Mouse (Mus musculus) hindbrain, embryonic 10.5 days (tissue): ENCODE results near the gene AI464131. TPM values are rescaled to one million over a fixed set of nuclear protein-coding genes. Genes with fewer than 3 reads are reported as not detected.

Source experiments
- DNase-seq: peaks from one replicate; pipeline ENCODE4 v3.0.0-alpha.2; 2017; ENCODE audit warnings: low spot score
- H3K27ac ChIP-seq: fragments of 300-500 bp; sonication (generic); 2 replicates; pipeline ENCODE4 v1.5.1; 2016; ENCODE audit warnings: mild to moderate bottlenecking, moderate library complexity
- H3K27me3 ChIP-seq: fragments of 300-500 bp; sonication (generic); 2 replicates; pipeline ENCODE4 v1.6.1; 2016; ENCODE audit warnings: mild to moderate bottlenecking; ENCODE audit not compliant: poor library complexity, insufficient read depth, severe bottlenecking
- H3K36me3 ChIP-seq: fragments of 300-500 bp; sonication (generic); 2 replicates; pipeline ENCODE4 v1.6.1; 2016; ENCODE audit warnings: mild to moderate bottlenecking, moderate library complexity
- H3K4me1 ChIP-seq: fragments of 300-500 bp; sonication (generic); replicated peaks from 2 replicates; pipeline ENCODE4 v1.6.1; 2016; ENCODE audit warnings: mild to moderate bottlenecking
- H3K4me3 ChIP-seq: fragments of 300-500 bp; sonication (generic); 2 replicates; pipeline ENCODE4 v1.5.1; 2016; ENCODE audit warnings: mild to moderate bottlenecking, moderate library complexity
- H3K9me3 ChIP-seq: fragments of 300-500 bp; sonication (generic); 2 replicates; pipeline ENCODE4 v1.6.1; 2016; ENCODE audit warnings: mild to moderate bottlenecking, moderate library complexity
- WGBS: fragments of 180-500 bp; shearing (Covaris S2); methylation state at CpG from one replicate; pipeline ENCODE4 v1.1.7; 2016; 5-methylcytosine and 5-hydroxymethylcytosine counted together
- polyA plus RNA-seq: library from polyadenylated mRNA; unstranded; fragments of >200 nt; fragmentation: Nextera tagmentation; extraction: Ambion mirVana; gene quantifications from 2 replicates; pipeline ENCODE4 v1.2.1, GENCODE M21; 2016

AI464131 gene
- polyA plus RNA-seq, 1 experiment from 2014 or later, result 9.1 TPM

DNA sequence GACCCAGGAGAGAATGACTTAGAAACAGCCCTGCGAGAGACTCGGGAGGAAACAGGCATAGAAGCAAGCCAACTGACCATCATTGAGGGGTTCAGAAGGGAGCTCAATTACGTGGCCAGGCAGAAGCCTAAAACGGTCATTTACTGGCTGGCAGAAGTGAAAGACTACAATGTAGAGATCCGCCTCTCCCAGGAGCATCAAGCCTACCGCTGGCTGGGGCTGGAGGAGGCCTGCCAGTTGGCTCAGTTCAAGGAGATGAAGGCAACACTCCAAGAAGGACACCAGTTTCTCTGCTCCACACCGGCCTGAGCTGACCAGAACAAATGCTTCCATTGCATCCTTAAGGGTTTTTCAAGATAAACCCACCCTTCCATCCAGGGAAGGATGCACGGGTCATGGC is 22.6 kb downstream of the AI464131 start:
- no peak for DNase-seq
- no peaks in the 10 kb centered on the region for H3K9me3 ChIP-seq
- H3K36me3 ChIP-seq, result peaks cover 55% of the 10 kb centered on the region
- H3K4me3 ChIP-seq, result no peak overlapping the region
- no peak overlapping the region for H3K27ac ChIP-seq
- WGBS, result 88% methylated on average over 8 of the region's 8 CpGs
- 0 out of 2 replicates have a peak, but pooled peaks cover 2% of the 10 kb centered on the region for H3K4me1 ChIP-seq
- H3K27me3 ChIP-seq, result no peaks in the 10 kb centered on the region

DNA sequence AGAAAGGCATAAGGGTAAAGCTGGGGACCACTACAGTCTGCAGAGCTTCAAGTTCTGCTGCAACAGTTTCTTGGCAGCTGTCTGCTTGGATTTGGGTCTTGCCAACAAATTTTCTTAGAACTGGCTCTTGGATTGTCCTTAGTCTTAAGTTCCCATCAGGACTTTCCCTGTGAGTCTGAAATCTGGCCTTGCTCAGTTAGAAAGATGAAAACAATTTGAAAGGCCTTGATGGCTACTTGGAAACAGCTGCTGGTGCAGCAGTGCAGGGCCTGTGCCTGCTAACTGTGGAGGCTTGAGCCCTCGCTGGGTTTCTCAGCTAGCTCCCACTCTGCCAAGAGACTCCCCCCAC is 23.4 kb downstream of the AI464131 start:
- 74% methylated on average over 1 of the region's 1 CpGs for WGBS
- H3K9me3 ChIP-seq, result no peaks in the 10 kb centered on the region
- no peak overlapping the region for H3K27ac ChIP-seq
- 0 out of 2 replicates have a peak, but pooled peaks cover 2% of the 10 kb centered on the region for H3K4me1 ChIP-seq
- H3K4me3 ChIP-seq, result no peak overlapping the region
- no peaks in the 10 kb centered on the region for H3K27me3 ChIP-seq
- no peak for DNase-seq
- H3K36me3 ChIP-seq, result peaks cover 55% of the 10 kb centered on the region

DNA sequence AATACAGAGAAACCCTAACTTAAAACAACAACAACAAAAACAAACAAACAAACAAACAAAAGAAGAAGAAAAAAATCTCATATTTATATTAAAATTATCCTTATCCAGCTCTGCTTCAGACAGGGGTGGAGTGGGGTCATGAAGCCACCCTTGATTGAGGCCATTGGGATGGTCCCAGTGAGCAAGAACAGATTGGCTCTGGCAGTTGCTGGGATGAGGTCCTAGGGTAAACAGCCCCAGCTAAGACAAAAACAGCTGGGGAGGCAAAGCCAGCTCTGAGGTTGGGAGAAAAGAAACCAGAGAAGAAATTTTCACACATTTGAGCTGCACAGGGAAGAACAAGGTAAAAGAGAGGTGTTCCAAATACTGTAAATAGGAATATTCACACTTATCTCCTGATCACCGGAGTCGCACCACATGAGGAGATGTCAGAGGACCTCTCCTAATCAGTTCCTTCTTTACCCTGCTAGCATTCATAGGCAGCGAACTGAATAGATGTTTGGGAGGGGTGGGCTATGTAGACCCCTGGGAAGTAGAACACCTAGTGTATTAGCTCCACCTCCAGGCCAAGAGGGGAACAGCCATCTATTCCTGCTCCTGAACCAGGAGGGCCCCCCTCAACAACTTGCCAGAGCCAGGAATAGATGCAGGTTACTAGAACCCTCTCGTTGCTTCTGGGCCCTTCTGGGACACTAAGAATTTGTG is 24.0 kb downstream of the AI464131 start:
- WGBS, result 71% methylated on average over 4 of the region's 4 CpGs
- H3K36me3 ChIP-seq, result peaks cover 55% of the 10 kb centered on the region
- H3K9me3 ChIP-seq, result no peaks in the 10 kb centered on the region
- 0 out of 2 replicates have a peak, but pooled peaks cover 2% of the 10 kb centered on the region for H3K4me1 ChIP-seq
- no peaks in the 10 kb centered on the region for H3K27me3 ChIP-seq
- H3K27ac ChIP-seq, result no peak overlapping the region
- no peak overlapping the region for H3K4me3 ChIP-seq
- DNase-seq, result no peak

DNA sequence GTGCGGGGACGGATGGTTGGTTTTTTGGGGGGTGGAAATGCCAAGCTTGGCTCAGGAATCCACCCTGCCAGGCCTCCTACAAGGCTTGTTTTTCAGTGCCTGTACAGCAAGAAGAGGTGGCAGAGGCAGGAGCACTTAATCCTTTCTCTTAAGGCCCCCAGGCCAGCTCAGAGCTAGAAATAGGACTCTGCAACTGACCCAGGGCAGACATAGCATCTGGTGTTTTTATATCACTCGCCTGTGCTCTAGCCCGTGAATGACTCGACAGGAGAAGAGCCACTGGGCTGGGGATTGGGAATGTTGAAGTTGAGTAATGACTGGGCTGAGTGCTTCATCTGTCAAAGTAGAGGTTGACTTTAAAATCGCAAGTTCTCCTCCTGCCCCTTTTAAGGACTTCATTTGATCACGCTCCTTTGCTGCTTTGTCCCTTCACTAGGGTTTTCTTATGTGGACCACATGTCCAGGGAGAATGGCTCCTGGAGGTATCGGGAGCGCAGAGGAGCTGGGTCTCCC is 25.2 kb downstream of the AI464131 start:
- 0 out of 2 replicates have a peak, but pooled peaks cover 2% of the 10 kb centered on the region for H3K4me1 ChIP-seq
- no peak for DNase-seq
- H3K27ac ChIP-seq, result no peak overlapping the region
- peaks cover 53% of the 10 kb centered on the region for H3K36me3 ChIP-seq
- H3K4me3 ChIP-seq, result no peak overlapping the region
- WGBS, result 91% methylated on average over 9 of the region's 9 CpGs
- no peaks in the 10 kb centered on the region for H3K9me3 ChIP-seq
- no peaks in the 10 kb centered on the region for H3K27me3 ChIP-seq

DNA sequence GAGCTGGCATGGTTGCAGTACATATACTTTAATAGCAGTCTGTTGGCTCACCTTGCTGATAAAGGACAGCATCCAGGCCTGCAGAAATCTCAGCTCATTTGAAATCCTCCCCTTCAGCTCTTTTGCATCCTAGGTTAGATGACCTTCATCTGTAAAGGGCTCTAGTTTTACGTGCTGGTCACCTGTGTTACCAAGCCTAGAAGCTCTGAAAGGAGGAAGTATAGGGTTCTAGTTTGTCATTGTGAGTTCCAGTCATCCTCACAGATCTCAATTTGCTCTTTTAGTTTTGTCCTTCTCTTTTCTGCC is 31.5 kb downstream of the AI464131 start:
- WGBS, result 91% methylated on average over 1 of the region's 1 CpGs
- H3K4me1 ChIP-seq, result peaks cover 27% of the 10 kb centered on the region
- no peak for DNase-seq
- H3K27me3 ChIP-seq, result no peaks in the 10 kb centered on the region
- H3K9me3 ChIP-seq, result no peaks in the 10 kb centered on the region
- H3K36me3 ChIP-seq, result peaks cover 6% of the 10 kb centered on the region; the same call in 1 of the 2 replicates
- peak overlapping the region; percentile 80 for H3K27ac ChIP-seq
- H3K4me3 ChIP-seq, result no peak overlapping the region

DNA sequence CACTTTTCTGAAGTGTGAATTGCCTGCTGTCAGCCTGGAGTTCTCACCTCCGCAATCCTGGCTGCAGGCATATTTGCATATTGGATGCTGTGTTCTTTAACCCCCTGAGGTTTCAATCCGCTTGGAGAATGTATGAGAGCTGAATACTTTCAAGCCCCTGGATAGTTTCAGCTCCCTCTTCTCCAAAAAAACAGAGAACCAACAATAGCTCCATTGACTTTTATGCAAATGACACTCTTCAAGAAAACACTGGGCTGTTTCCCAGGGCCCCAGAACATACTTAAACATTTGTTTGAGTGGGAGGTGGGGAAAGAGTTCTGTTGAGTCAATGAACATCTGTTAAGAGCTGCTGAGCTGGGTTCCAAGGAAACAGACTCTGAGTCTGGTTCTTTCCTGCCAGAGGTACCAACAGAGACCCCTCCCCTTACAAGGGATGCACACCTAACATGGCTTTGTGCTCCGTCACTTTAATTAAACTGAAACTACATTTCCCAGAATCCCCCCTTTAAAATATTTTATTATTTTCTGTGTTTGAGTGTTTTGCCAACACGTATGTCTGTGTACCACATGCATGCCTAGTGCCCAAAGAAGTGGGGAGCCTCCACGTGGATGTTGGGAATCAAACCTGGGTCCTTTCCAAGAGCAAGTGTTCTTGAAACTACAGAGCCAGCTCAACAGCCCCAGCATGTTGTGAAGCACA is 32.0 kb downstream of the AI464131 start:
- H3K27ac ChIP-seq, result peak overlapping the region; percentile 80
- peaks cover 29% of the 10 kb centered on the region for H3K4me1 ChIP-seq
- H3K36me3 ChIP-seq, result peaks cover 6% of the 10 kb centered on the region; the same call in 1 of the 2 replicates
- DNase-seq, result peak; percentile 27
- H3K9me3 ChIP-seq, result no peaks in the 10 kb centered on the region
- no peaks in the 10 kb centered on the region for H3K27me3 ChIP-seq
- H3K4me3 ChIP-seq, result no peak overlapping the region
- 36% methylated on average over 5 of the region's 5 CpGs for WGBS

DNA sequence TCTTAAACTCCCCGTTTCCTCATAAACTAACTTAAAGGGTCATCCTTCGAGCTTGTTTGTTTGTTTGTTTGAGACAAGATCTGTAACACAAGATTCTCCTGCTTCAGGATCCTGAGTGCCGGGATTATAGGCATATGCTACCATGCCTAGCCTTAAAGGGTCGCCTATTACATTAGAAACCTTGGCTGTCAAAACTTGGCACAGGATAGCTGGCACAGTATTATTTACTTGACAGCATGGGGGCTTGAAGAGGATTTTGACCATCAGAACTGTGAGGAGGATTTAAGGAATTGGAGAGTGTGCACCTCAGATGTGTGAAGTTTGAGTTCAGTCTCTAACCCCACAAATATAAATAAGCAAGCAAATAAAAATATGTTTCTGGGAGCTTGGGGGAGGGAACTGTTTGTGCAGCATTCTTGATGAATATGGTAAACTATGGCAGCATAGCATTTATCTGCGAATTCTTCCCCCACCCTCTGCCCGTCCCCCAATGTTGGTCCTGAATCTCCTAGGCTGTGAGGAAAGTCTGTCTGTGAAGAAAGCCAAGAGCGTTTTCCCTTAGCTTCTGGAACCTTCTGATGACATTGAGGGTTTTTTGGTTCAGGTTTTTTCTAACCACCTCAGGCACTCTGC is 32.7 kb downstream of the AI464131 start:
- Histone ChIP-seq H3K9me3 (no peaks in the 10 kb centered on the region), H3K36me3 (peaks cover 6% of the 10 kb centered on the region; the same call in 1 of the 2 replicates), H3K27ac (peak overlapping the region; percentile 53), H3K4me1 (peaks cover 32% of the 10 kb centered on the region), H3K27me3 (no peaks in the 10 kb centered on the region), H3K4me3 (no peak overlapping the region)
- no peak for DNase-seq
- 60% methylated on average over 7 of the region's 7 CpGs for WGBS

DNA sequence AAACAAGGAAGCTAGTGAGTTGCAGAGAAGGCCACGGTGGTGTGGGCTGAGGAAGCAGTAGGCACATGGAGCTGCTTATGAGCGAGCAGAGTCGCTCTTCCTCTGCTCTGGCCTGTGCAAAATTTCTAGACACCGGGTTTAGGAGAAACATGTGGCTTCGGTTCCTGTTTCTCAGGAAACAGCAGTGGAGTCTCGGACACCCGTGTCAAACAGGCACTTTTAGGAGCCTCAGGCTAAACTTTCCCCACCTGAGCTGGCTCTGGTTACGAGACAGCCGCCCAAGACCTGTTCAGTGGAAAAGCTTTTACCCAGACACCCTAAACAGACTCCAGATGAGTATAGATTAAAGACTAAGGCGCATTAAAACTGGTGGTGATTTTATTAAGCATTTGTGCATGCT is 33.7 kb downstream of the AI464131 start:
- Histone ChIP-seq H3K4me1 (peaks cover 32% of the 10 kb centered on the region), H3K27ac (no peak overlapping the region), H3K9me3 (no peaks in the 10 kb centered on the region), H3K4me3 (no peak overlapping the region), H3K36me3 (peaks cover 6% of the 10 kb centered on the region; the same call in 1 of the 2 replicates), H3K27me3 (no peaks in the 10 kb centered on the region)
- WGBS, result 84% methylated on average over 10 of the region's 10 CpGs
- no peak for DNase-seq

DNA sequence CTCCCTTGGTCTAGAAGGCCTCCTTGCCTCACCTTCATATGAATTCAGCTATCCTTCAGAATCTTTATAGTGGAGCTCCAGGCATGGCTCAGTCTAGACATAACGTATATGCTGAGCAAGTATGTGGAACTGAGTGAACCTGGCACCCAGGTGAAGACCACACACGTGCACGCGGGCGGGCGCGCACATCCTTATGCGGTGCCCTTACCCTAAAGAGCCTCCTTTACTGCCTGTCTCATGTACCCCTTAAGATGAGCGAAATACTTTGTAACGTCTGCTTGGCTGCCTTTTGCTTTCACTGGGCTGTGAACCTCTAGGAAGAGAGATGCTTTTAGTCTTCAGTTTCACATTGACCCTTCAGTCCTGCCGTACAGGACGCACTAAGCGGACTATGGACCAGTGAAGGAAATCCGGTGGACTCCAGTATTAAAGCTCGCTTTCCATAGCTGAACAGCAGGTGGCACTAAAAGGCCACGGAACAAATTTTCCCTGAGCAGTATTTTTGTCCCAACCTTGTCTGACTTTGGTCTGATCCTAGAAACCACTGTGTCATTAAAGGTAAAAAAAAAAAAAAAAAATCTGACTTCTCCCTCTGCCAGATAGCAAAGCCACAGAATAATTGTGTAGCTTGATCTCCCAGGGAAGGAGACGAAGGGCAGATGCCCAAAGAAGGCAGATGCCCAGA is 34.3 kb downstream of the AI464131 start:
- 60% methylated on average over 17 of the region's 17 CpGs for WGBS
- no peaks in the 10 kb centered on the region for H3K9me3 ChIP-seq
- no peak overlapping the region for H3K4me3 ChIP-seq
- H3K27ac ChIP-seq, result no peak overlapping the region
- peak; percentile 59 for DNase-seq
- H3K4me1 ChIP-seq, result peaks cover 37% of the 10 kb centered on the region
- no peaks in the 10 kb centered on the region for H3K27me3 ChIP-seq
- H3K36me3 ChIP-seq, result peaks cover 6% of the 10 kb centered on the region; the same call in 1 of the 2 replicates

DNA sequence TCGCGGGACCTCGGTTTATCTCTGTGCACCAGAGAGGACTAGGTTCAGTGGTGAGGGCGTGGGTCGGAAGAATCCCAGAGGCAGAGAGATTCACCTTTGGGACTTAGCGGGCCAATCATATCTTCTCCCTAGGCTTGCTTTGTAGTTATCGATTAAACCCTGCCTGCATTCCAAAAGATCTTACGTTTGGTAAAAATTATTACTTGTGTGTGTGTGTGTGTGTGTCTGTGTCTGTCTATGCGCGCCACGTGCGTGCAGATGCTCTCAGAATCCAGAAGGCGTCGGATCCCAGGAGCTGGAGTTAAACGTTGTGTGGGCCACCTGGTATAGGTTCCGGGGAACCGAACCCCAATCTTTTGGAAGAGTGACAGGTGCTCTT is 37.6 kb downstream of the AI464131 start:
- Histone ChIP-seq H3K27ac (peak overlapping the region; percentile 92), H3K4me3 (peak overlapping the region; percentile 79), H3K4me1 (peaks cover 31% of the 10 kb centered on the region), H3K9me3 (peaks cover 5% of the 10 kb centered on the region; the same call in 1 of the 2 replicates), H3K36me3 (peaks cover 27% of the 10 kb centered on the region), H3K27me3 (no peaks in the 10 kb centered on the region)
- 3% methylated on average over 17 of the region's 17 CpGs for WGBS
- DNase-seq, result no peak

DNA sequence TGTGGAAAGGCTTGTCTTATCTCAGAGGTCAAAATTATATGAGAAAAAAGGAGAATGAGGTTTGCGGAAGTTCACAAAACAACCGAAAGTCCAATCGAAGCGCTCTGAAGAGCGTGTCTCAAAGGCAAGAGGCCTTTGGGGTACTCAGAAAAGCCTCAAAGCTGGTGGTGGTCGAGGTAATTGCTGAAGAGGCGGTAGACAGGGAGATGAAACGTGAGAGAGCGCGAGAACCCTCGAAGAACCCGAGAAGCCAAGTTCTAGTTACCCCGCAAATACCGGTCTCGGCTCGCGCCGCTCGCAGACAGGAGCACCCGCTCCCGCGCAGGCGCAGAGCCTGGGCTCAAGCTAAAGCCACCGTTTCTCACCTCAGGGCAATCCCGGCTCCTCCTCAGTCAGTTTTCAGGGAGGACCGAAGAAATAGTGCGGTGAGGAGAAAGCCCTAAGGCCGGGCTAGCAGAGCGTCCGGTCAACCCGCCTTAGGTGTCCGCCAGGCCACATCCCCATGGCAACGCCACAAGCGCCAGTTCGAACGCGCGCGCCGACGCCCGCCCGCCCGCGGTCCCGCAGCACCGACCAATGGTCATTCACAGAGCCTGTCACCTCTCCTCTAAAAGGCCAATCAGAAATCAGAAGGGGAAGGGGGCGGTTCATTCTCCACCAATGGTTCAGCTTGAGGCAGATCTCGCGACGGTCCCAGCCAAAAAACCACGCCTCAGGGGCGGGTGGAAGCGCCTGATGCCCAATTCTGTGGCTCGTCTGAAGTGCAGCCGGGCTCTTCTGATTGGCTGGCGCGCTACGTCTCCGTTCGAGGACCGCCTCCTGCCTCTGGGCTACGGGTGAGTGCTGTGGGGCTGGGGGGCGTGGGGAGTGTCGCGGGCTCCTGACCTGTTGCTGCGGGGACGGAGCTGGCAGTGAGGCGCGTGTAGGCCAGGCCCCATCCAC is 38.3 kb downstream of the AI464131 start, which contains the start of the genes Kif24 and Nudt2:
TSS of gene Kif24 (minus strand) at position 543 of the 942 bp plus-strand sequence.
TSS of gene Nudt2 (plus strand) at position 807 of the 942 bp plus-strand sequence.
- peaks cover 25% of the 10 kb centered on the region for H3K4me1 ChIP-seq
- under 1% methylated on average over 70 of the region's 70 CpGs for WGBS
- H3K9me3 ChIP-seq, result peaks cover 9% of the 10 kb centered on the region; the same call in 1 of the 2 replicates
- DNase-seq, result peak; percentile 98
- H3K27me3 ChIP-seq, result no peaks in the 10 kb centered on the region
- peak within 1 kb of the TSS; percentile 94 for H3K27ac ChIP-seq
- H3K4me3 ChIP-seq, result peak within 1 kb of the TSS; percentile 79
- peaks cover 33% of the 10 kb centered on the region for H3K36me3 ChIP-seq
